Mouse (Mus musculus): ENCODE results near the gene Tbca. TPM values are rescaled to one million over a fixed set of nuclear protein-coding genes. Genes with fewer than 3 reads are reported as not detected.

Tbca gene
- polyA plus RNA-seq, 1 experiment from 2014 or later = 212 TPM

DNA sequence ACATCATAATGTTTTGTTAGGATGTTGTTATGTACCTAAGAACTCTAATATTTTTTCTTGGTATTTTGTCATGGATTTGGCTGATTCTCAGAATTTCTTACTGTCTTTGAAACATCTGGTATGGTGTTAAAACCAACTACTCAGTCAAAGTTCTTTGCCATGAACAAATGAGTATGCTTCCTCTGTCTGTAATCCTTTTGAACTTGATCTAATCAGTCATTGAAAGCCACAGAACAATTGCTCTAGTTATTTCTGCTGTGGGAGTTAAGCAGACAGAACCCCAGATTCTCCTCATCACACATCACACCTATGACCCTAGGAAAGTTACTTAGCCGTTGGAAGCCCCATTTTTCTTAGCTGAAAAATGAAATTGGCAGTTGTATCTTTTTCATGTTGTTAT, 6.0 kb downstream of the Tbca start:
- DNase-seq (ENCODE audit: low spot score) (no peak), ATAC-seq (no peak)
- Histone ChIP-seq H3K27ac (ENCODE audit: low read length) (no peak overlapping the region), H3K4me3 (ENCODE audit: low read depth, low read length) (no peak overlapping the region), H3K27me3 (replicated peaks; ENCODE audit: insufficient read depth, low read length) (no peaks in the 10 kb centered on the region), H3K4me2 (replicated peaks; ENCODE audit: low read depth, low read length) (no peak overlapping the region), H3K4me1 (ENCODE audit: insufficient read depth, low read depth, low read length) (no peaks in the 10 kb centered on the region; the same call in 1 of the 2 replicates), H3K9ac (replicated peaks; ENCODE audit: low read depth) (no peak overlapping the region), H3K9me3 (ENCODE audit: low read length) (no peaks in the 10 kb centered on the region), H3K36me3 (ENCODE audit: insufficient read depth, low read length) (no peaks in the 10 kb centered on the region)
- no peak for TF ChIP-seq EP300 (IDR thresholded peaks at IDR 0.05)
- 71% methylated on average over 1 of the region's 1 CpGs for WGBS

DNA sequence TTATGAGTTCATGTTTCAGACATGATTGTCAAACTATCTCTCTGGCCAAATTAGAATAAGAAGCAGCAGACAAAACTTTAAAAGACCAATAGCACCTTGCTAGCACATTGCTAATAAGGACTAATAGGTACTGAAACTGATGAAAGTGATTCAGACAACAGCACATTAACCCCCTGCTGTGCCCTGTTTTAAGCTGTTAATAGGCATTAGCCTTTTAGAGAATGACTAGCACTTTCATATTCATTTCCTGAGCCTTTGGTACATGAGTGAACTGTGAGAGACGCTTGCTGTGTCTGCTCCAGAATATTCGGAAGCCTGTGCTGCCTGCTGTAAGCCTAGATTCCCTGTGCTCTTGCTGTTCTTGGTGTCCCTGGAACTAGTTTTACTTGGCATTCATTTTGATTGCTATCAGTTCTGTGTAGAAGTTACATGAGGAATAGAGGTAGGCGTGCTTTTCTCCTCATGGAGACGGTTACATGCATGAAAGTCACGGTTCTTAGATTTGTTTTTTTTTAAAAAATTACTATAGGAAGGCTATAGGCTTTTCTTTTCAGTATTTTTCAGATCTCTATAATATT, 14.9 kb downstream of the Tbca start:
- Histone ChIP-seq H3K27ac (ENCODE audit: low read length) (no peak overlapping the region), H3K4me2 (replicated peaks; ENCODE audit: low read depth, low read length) (no peak overlapping the region), H3K9ac (replicated peaks; ENCODE audit: low read depth) (no peak overlapping the region), H3K4me1 (ENCODE audit: insufficient read depth, low read depth, low read length) (no peaks in the 10 kb centered on the region), H3K27me3 (replicated peaks; ENCODE audit: insufficient read depth, low read length) (no peaks in the 10 kb centered on the region), H3K4me3 (ENCODE audit: low read depth, low read length) (no peak overlapping the region), H3K9me3 (ENCODE audit: low read length) (no peaks in the 10 kb centered on the region), H3K36me3 (ENCODE audit: insufficient read depth, low read length) (no peaks in the 10 kb centered on the region)
- ATAC-seq (no peak), DNase-seq (ENCODE audit: low spot score) (no peak)
- TF ChIP-seq EP300 (IDR thresholded peaks at IDR 0.05) (no peak), CTCF (IDR thresholded peaks at IDR 0.05) (no peak)
- 89% methylated on average over 5 of the region's 5 CpGs for WGBS

DNA sequence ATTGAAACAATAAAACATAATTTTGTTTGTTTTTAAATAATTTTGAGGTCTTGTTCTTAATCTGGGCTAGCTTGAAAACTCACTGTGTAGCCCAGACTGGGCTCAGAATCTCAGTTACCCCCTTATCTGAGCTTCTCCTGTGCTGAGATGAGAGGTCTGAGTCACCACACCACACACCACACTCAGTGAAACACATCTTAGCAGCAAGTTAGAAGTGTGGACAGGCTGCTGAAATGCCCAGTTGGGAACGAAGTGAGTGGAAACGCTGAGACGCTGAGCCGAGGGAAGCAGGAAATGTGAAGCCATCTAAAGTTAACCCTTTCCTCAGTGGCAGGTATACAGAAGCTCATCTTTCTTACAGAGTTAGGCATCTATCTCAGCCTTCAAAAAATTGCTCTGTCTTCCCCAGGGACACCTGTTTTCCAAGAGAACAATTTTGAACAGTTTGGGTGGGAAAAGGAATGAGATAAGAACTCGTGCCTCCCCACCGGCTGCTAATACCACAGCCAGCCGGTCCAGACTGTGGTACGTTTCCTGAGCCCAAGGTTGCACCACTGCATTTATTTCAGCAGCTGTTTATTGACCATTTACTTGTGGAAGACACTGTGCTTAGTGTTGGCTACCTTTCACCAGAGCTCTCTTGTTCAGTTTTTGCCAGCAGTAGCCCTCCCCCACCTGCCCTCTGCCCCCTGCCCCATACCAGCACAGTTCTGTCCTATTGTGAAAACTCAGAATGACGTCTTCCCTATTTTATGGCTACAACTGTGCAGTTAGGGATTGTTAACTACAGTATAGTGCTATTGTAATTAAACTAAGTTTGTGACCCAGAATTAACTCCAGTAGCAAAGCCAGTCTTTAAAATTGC, 17.8 kb downstream of the Tbca start:
- Histone ChIP-seq H3K27ac (ENCODE audit: low read length) (no peak overlapping the region), H3K9ac (replicated peaks; ENCODE audit: low read depth) (no peak overlapping the region), H3K9me3 (ENCODE audit: low read length) (no peaks in the 10 kb centered on the region), H3K4me2 (replicated peaks; ENCODE audit: low read depth, low read length) (no peak overlapping the region), H3K27me3 (replicated peaks; ENCODE audit: insufficient read depth, low read length) (no peaks in the 10 kb centered on the region), H3K4me3 (ENCODE audit: low read depth, low read length) (no peak overlapping the region), H3K36me3 (ENCODE audit: insufficient read depth, low read length) (no peaks in the 10 kb centered on the region), H3K4me1 (ENCODE audit: insufficient read depth, low read depth, low read length) (no peaks in the 10 kb centered on the region)
- no peak for ATAC-seq
- no peak for TF ChIP-seq EP300 (IDR thresholded peaks at IDR 0.05)
- no peak for TF ChIP-seq CTCF (IDR thresholded peaks at IDR 0.05)
- DNase-seq (ENCODE audit: low spot score) = peak; percentile 30
- 30% methylated on average over 9 of the region's 9 CpGs for WGBS

GRCm38 (mm10) chr13:94808596-94808995, 19.9 kb downstream of the Tbca start:
- ATAC-seq = no peak
- DNase-seq (ENCODE audit: low spot score) = no peak
- TF ChIP-seq CTCF (IDR thresholded peaks at IDR 0.05) = no peak
- no peak for TF ChIP-seq EP300 (IDR thresholded peaks at IDR 0.05)
- Histone ChIP-seq H3K9ac (replicated peaks; ENCODE audit: low read depth) (no peak overlapping the region), H3K27me3 (replicated peaks; ENCODE audit: insufficient read depth, low read length) (no peaks in the 10 kb centered on the region), H3K4me1 (ENCODE audit: insufficient read depth, low read depth, low read length) (no peaks in the 10 kb centered on the region), H3K9me3 (ENCODE audit: low read length) (no peaks in the 10 kb centered on the region), H3K27ac (ENCODE audit: low read length) (no peak overlapping the region), H3K4me2 (replicated peaks; ENCODE audit: low read depth, low read length) (no peak overlapping the region), H3K4me3 (ENCODE audit: low read depth, low read length) (no peak overlapping the region), H3K36me3 (ENCODE audit: insufficient read depth, low read length) (no peaks in the 10 kb centered on the region)

DNA sequence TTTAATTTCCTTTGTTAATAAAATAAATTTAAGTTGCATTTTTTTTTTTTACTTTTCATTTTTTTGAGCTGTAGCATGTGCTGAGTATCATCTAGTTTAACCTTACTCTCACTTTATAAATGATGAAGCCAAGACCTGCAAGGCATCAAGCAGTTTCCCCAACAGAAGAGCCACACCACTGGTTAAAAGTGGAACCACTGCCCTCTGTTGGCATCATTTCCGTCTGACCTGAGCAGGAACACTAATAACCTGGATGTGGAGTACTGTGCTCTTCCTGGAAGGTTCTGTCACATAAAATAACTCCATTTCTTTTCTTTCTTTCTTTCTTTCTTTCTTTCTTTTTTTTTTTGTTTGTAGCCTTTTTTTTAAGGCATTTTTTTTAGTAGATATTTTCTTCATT, 21.0 kb downstream of the Tbca start:
- H3K27ac ChIP-seq (ENCODE audit: low read length) = no peak overlapping the region
- WGBS = 60% methylated on average over 1 of the region's 1 CpGs
- DNase-seq (ENCODE audit: low spot score) = no peak

GRCm38 (mm10) chr13:94811451-94811850, 22.7 kb downstream of the Tbca start:
- H3K4me1 ChIP-seq (ENCODE audit: insufficient read depth, low read depth, low read length) = no peaks in the 10 kb centered on the region
- DNase-seq (ENCODE audit: low spot score) (no peak), ATAC-seq (no peak)
- no peak overlapping the region for H3K9ac ChIP-seq (replicated peaks; ENCODE audit: low read depth)
- no peaks in the 10 kb centered on the region for H3K9me3 ChIP-seq (ENCODE audit: low read length)
- H3K36me3 ChIP-seq (ENCODE audit: insufficient read depth, low read length) = no peaks in the 10 kb centered on the region
- H3K4me2 ChIP-seq (replicated peaks; ENCODE audit: low read depth, low read length) = no peak overlapping the region
- 100% methylated on average over 1 of the region's 1 CpGs for WGBS
- no peaks in the 10 kb centered on the region for H3K27me3 ChIP-seq (replicated peaks; ENCODE audit: insufficient read depth, low read length)
- no peak overlapping the region for H3K4me3 ChIP-seq (ENCODE audit: low read depth, low read length)
- H3K27ac ChIP-seq (ENCODE audit: low read length) = no peak overlapping the region
- TF ChIP-seq EP300 (IDR thresholded peaks at IDR 0.05) = no peak
- no peak for TF ChIP-seq CTCF (IDR thresholded peaks at IDR 0.05)

More for the DNA sequence above, 21.0 kb downstream of the Tbca start:
- no peak overlapping the region for H3K4me3 ChIP-seq (ENCODE audit: low read depth, low read length)
- no peaks in the 10 kb centered on the region for H3K4me1 ChIP-seq (ENCODE audit: insufficient read depth, low read depth, low read length)
- no peaks in the 10 kb centered on the region for H3K9me3 ChIP-seq (ENCODE audit: low read length)
- H3K9ac ChIP-seq (replicated peaks; ENCODE audit: low read depth) = no peak overlapping the region
- no peaks in the 10 kb centered on the region for H3K27me3 ChIP-seq (replicated peaks; ENCODE audit: insufficient read depth, low read length)
- ATAC-seq = no peak
- no peaks in the 10 kb centered on the region for H3K36me3 ChIP-seq (ENCODE audit: insufficient read depth, low read length)
- H3K4me2 ChIP-seq (replicated peaks; ENCODE audit: low read depth, low read length) = no peak overlapping the region
- peak; percentile 28 for TF ChIP-seq CTCF (IDR thresholded peaks at IDR 0.05)
- TF ChIP-seq EP300 (IDR thresholded peaks at IDR 0.05) = no peak
